Mouse (Mus musculus): Measurements from ENCODE around the gene Bri3. TPM values are rescaled to one million over a fixed set of nuclear protein-coding genes. Genes with fewer than 3 reads are reported as not detected.

Bri3 gene
- polyA plus RNA-seq, 1 experiment from 2014 or later, result 125 TPM

- Histone ChIP-seq H3K4me2 (ENCODE audit: low read length) (no peak overlapping the region), H3K9ac (replicated peaks; ENCODE audit: low read length) (no peak overlapping the region), H3K27ac (replicated peaks; ENCODE audit: low read depth, low read length) (no peak overlapping the region), H3K9me3 (ENCODE audit: control insufficient read depth, low read length) (no peaks in the 10 kb centered on the region), H3K4me1 (ENCODE audit: control insufficient read depth, insufficient read depth, low read length) (no peaks in the 10 kb centered on the region), H3K4me3 (replicated peaks; ENCODE audit: low read depth, low read length) (no peak overlapping the region), H3K36me3 (ENCODE audit: control insufficient read depth, insufficient read depth, low read length) (no peaks in the 10 kb centered on the region), H3K27me3 (ENCODE audit: control insufficient read depth, insufficient read depth, low read length) (no peaks in the 10 kb centered on the region)
- DNase-seq, result no peak
- ATAC-seq (ENCODE audit: low FRiP score, low TSS enrichment), result no peak
- 82% methylated on average over 9 of the region's 9 CpGs for whole genome bisulfite sequencing
These were observed 42.5 kb downstream of the Bri3 start for GRCm38 (mm10) chr5:144286591-144287266.

DNA sequence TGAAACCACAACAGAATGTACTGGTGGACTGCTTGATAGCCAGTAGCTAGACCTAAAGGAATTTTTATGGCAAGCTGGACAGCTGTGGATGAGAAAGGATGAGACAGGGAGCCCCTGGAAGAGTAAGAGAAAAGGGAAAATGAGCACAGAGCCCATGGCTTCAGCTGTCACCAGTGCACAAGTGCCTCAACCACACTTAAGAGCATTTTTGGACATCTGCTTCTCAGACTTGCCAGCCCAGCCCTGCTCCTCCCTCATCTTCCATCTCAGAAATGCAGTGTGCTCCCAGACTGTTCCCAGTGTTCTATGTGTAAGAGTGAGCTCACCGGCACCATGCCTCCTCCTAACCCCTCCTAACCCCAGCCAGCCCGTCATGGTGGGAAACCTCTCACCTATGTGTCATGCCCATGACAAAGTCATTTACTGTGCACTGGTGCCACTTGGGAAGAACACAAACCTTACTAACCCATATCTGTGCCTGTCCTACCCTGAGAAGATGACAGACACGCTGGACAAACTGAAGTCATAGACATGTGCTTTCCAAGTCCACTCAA lies 43.1 kb downstream of the Bri3 start:
- Histone ChIP-seq H3K4me1 (ENCODE audit: control insufficient read depth, insufficient read depth, low read length) (no peaks in the 10 kb centered on the region), H3K9me3 (ENCODE audit: control insufficient read depth, low read length) (no peaks in the 10 kb centered on the region), H3K27ac (replicated peaks; ENCODE audit: low read depth, low read length) (no peak overlapping the region), H3K4me2 (ENCODE audit: low read length) (no peak overlapping the region), H3K27me3 (ENCODE audit: control insufficient read depth, insufficient read depth, low read length) (no peaks in the 10 kb centered on the region), H3K36me3 (ENCODE audit: control insufficient read depth, insufficient read depth, low read length) (no peaks in the 10 kb centered on the region), H3K9ac (replicated peaks; ENCODE audit: low read length) (no peak overlapping the region), H3K4me3 (replicated peaks; ENCODE audit: low read depth, low read length) (no peak overlapping the region)
- 91% methylated on average over 3 of the region's 3 CpGs for WGBS
- no peak for ATAC-seq (ENCODE audit: low FRiP score, low TSS enrichment)
- DNase-seq, result no peak

DNA sequence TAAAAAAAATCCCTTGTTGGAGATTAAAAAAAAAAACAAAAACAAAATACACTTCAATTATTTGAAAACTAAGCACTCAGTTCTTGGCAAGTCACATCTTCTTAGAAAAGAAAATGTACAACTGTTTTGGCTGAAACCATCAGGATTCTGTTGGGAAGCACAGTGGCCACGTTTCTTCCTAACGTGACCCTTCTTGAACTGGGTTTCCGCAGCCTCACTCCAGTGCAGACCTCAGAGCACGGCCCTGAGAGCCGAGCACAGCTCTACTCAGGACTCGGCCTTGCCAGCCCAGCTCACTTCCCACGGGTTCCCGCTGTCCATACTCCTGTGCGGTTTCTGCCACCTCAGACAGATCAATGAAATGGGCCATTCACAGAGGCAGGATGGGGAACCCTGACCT lies 44.2 kb downstream of the Bri3 start:
- no peak overlapping the region for H3K4me3 ChIP-seq (replicated peaks; ENCODE audit: low read depth, low read length)
- no peak for DNase-seq
- no peaks in the 10 kb centered on the region for H3K27me3 ChIP-seq (ENCODE audit: control insufficient read depth, insufficient read depth, low read length)
- H3K27ac ChIP-seq (replicated peaks; ENCODE audit: low read depth, low read length), result no peak overlapping the region
- H3K9ac ChIP-seq (replicated peaks; ENCODE audit: low read length), result no peak overlapping the region
- H3K9me3 ChIP-seq (ENCODE audit: control insufficient read depth, low read length), result no peaks in the 10 kb centered on the region
- WGBS, result 94% methylated on average over 9 of the region's 9 CpGs
- ATAC-seq (ENCODE audit: low FRiP score, low TSS enrichment), result no peak
- H3K4me2 ChIP-seq (ENCODE audit: low read length), result no peak overlapping the region
- no peaks in the 10 kb centered on the region for H3K4me1 ChIP-seq (ENCODE audit: control insufficient read depth, insufficient read depth, low read length)
- no peaks in the 10 kb centered on the region for H3K36me3 ChIP-seq (ENCODE audit: control insufficient read depth, insufficient read depth, low read length)

GRCm38 (mm10) chr5:144289769-144290440 lies 45.7 kb downstream of the Bri3 start:
- no peaks in the 10 kb centered on the region for H3K27me3 ChIP-seq (ENCODE audit: control insufficient read depth, insufficient read depth, low read length)
- no peak overlapping the region for H3K4me2 ChIP-seq (ENCODE audit: low read length)
- ATAC-seq (ENCODE audit: low FRiP score, low TSS enrichment) (no peak), DNase-seq (no peak)
- 92% methylated on average over 4 of the region's 4 CpGs for WGBS
- no peaks in the 10 kb centered on the region for H3K9me3 ChIP-seq (ENCODE audit: control insufficient read depth, low read length)
- no peak overlapping the region for H3K9ac ChIP-seq (replicated peaks; ENCODE audit: low read length)
- no peak overlapping the region for H3K27ac ChIP-seq (replicated peaks; ENCODE audit: low read depth, low read length)
- H3K4me1 ChIP-seq (ENCODE audit: control insufficient read depth, insufficient read depth, low read length), result no peaks in the 10 kb centered on the region
- H3K4me3 ChIP-seq (replicated peaks; ENCODE audit: low read depth, low read length), result no peak overlapping the region
- H3K36me3 ChIP-seq (ENCODE audit: control insufficient read depth, insufficient read depth, low read length), result no peaks in the 10 kb centered on the region

DNA sequence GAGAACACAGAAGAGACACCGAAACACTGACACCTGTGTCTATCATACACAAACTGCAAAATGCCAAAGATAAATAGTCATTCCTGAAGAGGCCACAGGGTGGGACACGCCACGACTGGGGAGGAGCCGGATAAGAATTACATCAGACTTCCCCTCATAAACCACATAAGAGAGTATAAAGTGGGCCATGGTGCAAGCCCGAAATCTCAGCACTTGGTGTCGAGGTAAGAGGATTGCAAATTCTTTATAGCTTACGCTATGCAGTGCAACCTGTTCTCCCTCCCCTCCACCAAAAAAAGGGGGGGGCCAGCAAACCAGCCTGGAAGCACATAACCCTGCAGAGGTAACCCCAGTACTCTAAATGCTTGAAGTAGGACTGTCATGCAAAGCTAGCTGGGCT lies 50.7 kb downstream of the Bri3 start:
- no peak overlapping the region for H3K27ac ChIP-seq (replicated peaks; ENCODE audit: low read depth, low read length)
- H3K36me3 ChIP-seq (ENCODE audit: control insufficient read depth, insufficient read depth, low read length), result no peaks in the 10 kb centered on the region
- H3K4me1 ChIP-seq (ENCODE audit: control insufficient read depth, insufficient read depth, low read length), result no peaks in the 10 kb centered on the region
- ATAC-seq (ENCODE audit: low FRiP score, low TSS enrichment) (no peak), DNase-seq (no peak)
- H3K4me2 ChIP-seq (ENCODE audit: low read length), result no peak overlapping the region
- no peaks in the 10 kb centered on the region for H3K9me3 ChIP-seq (ENCODE audit: control insufficient read depth, low read length)
- 89% methylated on average over 7 of the region's 7 CpGs for WGBS
- no peak overlapping the region for H3K9ac ChIP-seq (replicated peaks; ENCODE audit: low read length)
- H3K4me3 ChIP-seq (replicated peaks; ENCODE audit: low read depth, low read length), result no peak overlapping the region
- no peaks in the 10 kb centered on the region for H3K27me3 ChIP-seq (ENCODE audit: control insufficient read depth, insufficient read depth, low read length)

DNA sequence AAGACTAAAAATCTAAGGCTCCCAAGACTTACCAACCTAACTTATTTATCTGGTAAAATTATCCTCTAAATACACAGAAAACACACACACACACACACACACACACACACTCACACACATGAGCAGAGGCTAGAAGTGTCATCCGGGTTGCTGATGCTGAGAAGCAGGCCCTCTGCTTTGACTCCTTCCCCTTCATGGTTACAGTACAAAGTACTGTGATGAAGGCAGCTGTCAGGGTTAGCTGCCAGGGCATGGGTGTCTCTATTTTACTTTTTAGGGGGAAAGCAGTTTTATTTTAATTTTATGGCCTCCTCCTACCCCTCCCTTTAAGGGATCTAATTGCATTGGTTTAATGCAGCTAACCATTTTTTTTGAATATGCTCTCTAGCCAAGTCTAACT lies 51.1 kb downstream of the Bri3 start:
- no peak overlapping the region for H3K4me3 ChIP-seq (replicated peaks; ENCODE audit: low read depth, low read length)
- H3K36me3 ChIP-seq (ENCODE audit: control insufficient read depth, insufficient read depth, low read length), result no peaks in the 10 kb centered on the region
- WGBS, result 83% methylated on average over 1 of the region's 1 CpGs
- DNase-seq (no peak), ATAC-seq (ENCODE audit: low FRiP score, low TSS enrichment) (no peak)
- no peak overlapping the region for H3K27ac ChIP-seq (replicated peaks; ENCODE audit: low read depth, low read length)
- no peak overlapping the region for H3K4me2 ChIP-seq (ENCODE audit: low read length)
- H3K9me3 ChIP-seq (ENCODE audit: control insufficient read depth, low read length), result no peaks in the 10 kb centered on the region
- no peak overlapping the region for H3K9ac ChIP-seq (replicated peaks; ENCODE audit: low read length)
- no peaks in the 10 kb centered on the region for H3K27me3 ChIP-seq (ENCODE audit: control insufficient read depth, insufficient read depth, low read length)
- no peaks in the 10 kb centered on the region for H3K4me1 ChIP-seq (ENCODE audit: control insufficient read depth, insufficient read depth, low read length)

DNA sequence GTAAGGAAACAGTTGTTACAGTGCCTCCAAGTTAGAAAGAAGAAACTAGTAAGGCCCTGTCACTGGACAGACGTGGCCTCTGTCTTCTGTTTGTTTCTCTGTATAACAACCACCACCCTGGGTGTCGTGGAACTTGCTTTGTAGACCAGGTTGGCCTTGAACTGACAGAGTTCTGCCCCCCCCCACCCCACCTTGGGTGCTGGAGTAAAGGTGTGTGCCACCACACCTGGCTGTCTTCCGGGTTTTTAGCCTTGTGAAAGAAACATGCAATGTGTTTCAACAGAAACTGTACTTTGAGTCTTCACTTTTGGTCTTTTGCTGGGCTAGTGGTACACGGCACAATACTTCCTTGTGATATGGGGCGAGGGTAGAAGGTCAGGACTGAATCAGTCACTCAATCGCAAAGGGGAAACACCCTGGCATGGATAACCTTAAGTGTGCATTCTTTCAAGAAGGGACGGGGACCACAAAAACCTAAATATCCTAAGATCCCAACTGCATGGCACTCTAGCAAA lies 51.9 kb downstream of the Bri3 start:
- H3K27me3 ChIP-seq (ENCODE audit: control insufficient read depth, insufficient read depth, low read length), result no peaks in the 10 kb centered on the region
- no peak overlapping the region for H3K9ac ChIP-seq (replicated peaks; ENCODE audit: low read length)
- no peak overlapping the region for H3K4me3 ChIP-seq (replicated peaks; ENCODE audit: low read depth, low read length)
- H3K9me3 ChIP-seq (ENCODE audit: control insufficient read depth, low read length), result no peaks in the 10 kb centered on the region
- WGBS, result 87% methylated on average over 7 of the region's 7 CpGs
- DNase-seq (no peak), ATAC-seq (ENCODE audit: low FRiP score, low TSS enrichment) (no peak)
- H3K27ac ChIP-seq (replicated peaks; ENCODE audit: low read depth, low read length), result no peak overlapping the region
- H3K4me2 ChIP-seq (ENCODE audit: low read length), result no peak overlapping the region
- no peaks in the 10 kb centered on the region for H3K4me1 ChIP-seq (ENCODE audit: control insufficient read depth, insufficient read depth, low read length)
- H3K36me3 ChIP-seq (ENCODE audit: control insufficient read depth, insufficient read depth, low read length), result no peaks in the 10 kb centered on the region

- H3K4me3 ChIP-seq (replicated peaks; ENCODE audit: low read depth, low read length), result no peak overlapping the region
- no peaks in the 10 kb centered on the region for H3K9me3 ChIP-seq (ENCODE audit: control insufficient read depth, low read length)
- H3K4me1 ChIP-seq (ENCODE audit: control insufficient read depth, insufficient read depth, low read length), result no peaks in the 10 kb centered on the region
- no peaks in the 10 kb centered on the region for H3K36me3 ChIP-seq (ENCODE audit: control insufficient read depth, insufficient read depth, low read length)
- WGBS, result 96% methylated on average over 2 of the region's 2 CpGs
- DNase-seq (no peak), ATAC-seq (ENCODE audit: low FRiP score, low TSS enrichment) (no peak)
- no peak overlapping the region for H3K9ac ChIP-seq (replicated peaks; ENCODE audit: low read length)
- H3K27me3 ChIP-seq (ENCODE audit: control insufficient read depth, insufficient read depth, low read length), result no peaks in the 10 kb centered on the region
- no peak overlapping the region for H3K27ac ChIP-seq (replicated peaks; ENCODE audit: low read depth, low read length)
- no peak overlapping the region for H3K4me2 ChIP-seq (ENCODE audit: low read length)
These were observed 58.8 kb downstream of the Bri3 start for GRCm38 (mm10) chr5:144303071-144303470.

GRCm38 (mm10) chr5:144308929-144309328 lies 64.7 kb downstream of the Bri3 start:
- H3K36me3 ChIP-seq (ENCODE audit: control insufficient read depth, insufficient read depth, low read length), result no peaks in the 10 kb centered on the region
- no peak overlapping the region for H3K4me3 ChIP-seq (replicated peaks; ENCODE audit: low read depth, low read length)
- 87% methylated on average over 4 of the region's 4 CpGs for WGBS
- H3K27ac ChIP-seq (replicated peaks; ENCODE audit: low read depth, low read length), result no peak overlapping the region
- H3K9me3 ChIP-seq (ENCODE audit: control insufficient read depth, low read length), result no peaks in the 10 kb centered on the region
- H3K4me1 ChIP-seq (ENCODE audit: control insufficient read depth, insufficient read depth, low read length), result no peaks in the 10 kb centered on the region
- no peak for DNase-seq
- H3K4me2 ChIP-seq (ENCODE audit: low read length), result no peak overlapping the region
- no peak overlapping the region for H3K9ac ChIP-seq (replicated peaks; ENCODE audit: low read length)
- no peaks in the 10 kb centered on the region for H3K27me3 ChIP-seq (ENCODE audit: control insufficient read depth, insufficient read depth, low read length)
- no peak for ATAC-seq (ENCODE audit: low FRiP score, low TSS enrichment)
